Mouse (Mus musculus) cerebellum, adult 2 months (tissue): ENCODE measurements around the gene Wnt2b.

Source experiments
- CTCF ChIP-seq: fragments of 200-500 bp; IDR thresholded peaks from 2 replicates; pipeline ENCODE4 v1.5.1; 2011; ENCODE audit warnings: low read depth, mild to moderate bottlenecking, control low read depth, low read length, moderate library complexity, borderline replicate concordance; ENCODE audit not compliant: insufficient read depth
- POLR2A ChIP-seq: fragments of 200-500 bp; IDR thresholded peaks from 2 replicates; pipeline ENCODE4 v1.6.1; 2011; ENCODE audit warnings: low read length, control low read depth, borderline replicate concordance; ENCODE audit not compliant: insufficient read depth

DNA sequence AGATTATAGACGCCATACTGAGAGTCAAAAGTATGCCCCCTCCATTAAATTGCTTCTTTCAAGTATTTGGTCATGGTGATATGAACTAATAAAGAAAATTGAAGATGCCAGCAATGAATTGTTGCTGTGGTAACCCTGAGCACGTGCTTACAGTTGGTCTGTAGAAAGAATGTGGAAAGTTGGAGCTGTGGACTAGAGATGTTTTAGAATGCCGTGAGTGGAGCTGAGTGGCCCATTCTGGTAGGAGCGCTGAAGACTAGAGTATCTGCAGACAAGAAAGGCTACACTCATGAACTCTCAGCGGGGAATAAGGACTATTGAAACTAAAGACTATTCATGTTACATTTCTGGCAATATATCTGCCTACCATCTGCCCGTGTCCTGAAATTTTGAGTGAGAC lies 52.5 kb downstream of the Wnt2b start:
- no peak for TF ChIP-seq CTCF
- no peak for TF ChIP-seq POLR2A
